Mouse (Mus musculus) CH12F3 (cell line): Measurements from ENCODE around the gene Gpr107.

Source experiments
- in situ Hi-C: fragments of 300-500 bp; cut with MboI; formaldehyde crosslinking; loops from 2 replicates; pipeline ENCODE4 v1.14.3; 2020; ENCODE audit warnings: low sequenced_read_pairs

Gene Gpr107

DNA sequence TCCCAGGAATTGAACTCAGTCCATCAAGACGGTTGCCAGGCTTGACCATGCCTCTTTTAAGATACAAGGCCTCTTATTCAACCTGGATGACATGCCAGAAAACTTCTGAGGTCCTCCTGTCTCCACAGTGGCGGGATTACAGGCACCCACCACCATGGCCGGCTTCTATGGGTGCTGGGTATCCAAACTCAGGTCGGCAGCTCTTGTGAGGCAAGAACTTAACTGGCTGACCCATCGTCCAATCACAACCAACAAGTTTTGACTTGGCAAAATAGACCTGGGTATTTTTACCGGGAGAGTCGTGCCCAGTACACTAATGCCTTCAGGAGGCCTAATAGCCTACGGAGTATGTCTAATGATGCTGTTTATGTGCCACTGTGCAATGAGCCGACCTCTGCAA, 26.1 kb upstream of the Gpr107 start:
- in situ Hi-C loops = no loop called here

DNA sequence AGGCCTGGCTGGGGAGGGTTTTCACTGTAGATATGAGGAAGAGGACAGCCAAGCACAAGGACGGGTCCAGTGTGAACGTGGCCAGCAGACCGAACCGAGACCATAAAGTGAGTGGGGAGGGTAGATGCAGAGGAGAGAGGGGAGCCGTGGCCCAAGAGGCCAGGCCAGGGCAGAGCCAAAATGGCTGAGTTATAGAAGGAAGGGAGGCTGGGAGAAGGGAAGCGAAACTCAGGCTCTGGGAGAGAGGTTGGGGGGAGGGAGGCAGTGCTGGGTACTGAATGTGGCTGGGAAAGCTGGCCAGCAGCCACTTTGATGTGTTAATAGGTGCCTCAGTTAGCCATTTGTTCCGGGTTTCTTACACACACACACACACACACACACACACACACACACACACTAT, 24.9 kb upstream of the Gpr107 start:
- in situ Hi-C loops = no loop called here

- in situ Hi-C loops = no loop called here
Observed at GRCm38 (mm10) chr2:31127899-31128298, 24.2 kb upstream of the Gpr107 start.

DNA sequence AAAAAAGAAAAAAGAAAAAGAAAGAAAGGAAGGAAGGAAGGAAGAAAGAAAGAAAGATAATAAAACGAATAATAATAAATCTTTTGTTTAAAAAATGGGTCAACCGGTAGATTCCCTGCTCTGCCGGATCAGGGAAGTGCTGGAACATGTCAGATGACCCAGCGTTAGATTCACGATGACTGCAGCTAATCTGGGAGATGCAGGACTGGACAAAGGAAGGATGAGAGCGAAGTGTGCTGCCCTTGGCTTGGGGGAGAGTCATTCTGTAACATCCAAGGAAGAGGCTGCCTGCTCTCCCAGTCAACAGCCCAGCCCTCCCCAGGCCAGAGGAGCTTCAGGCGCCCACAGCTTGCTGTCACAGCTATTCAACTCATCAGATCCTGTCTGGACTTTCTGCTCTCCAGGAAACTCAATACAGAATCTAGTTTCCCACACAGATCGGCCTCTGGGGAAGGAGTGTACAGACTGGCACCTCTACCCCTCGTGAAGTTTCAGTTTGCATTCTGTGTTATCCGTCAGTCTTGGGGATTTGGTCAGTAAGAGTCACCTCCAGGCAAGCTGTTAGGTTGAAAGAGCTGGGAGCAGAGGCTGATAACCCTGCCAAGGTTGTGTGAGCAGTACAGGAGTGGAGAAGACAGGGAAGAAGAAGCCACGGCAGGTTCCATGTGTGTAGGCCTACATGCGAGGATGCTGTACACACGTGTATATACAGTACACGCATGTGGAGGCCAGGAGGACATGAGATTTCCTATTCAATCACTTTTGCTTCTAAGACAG, 22.2 kb upstream of the Gpr107 start:
- in situ Hi-C loops = no loop called here

- in situ Hi-C loops = no loop called here
Observed at GRCm38 (mm10) chr2:31130815-31131299, 21.3 kb upstream of the Gpr107 start.

- in situ Hi-C loops = no loop called here
Observed at GRCm38 (mm10) chr2:31132682-31133081, 19.4 kb upstream of the Gpr107 start.

DNA sequence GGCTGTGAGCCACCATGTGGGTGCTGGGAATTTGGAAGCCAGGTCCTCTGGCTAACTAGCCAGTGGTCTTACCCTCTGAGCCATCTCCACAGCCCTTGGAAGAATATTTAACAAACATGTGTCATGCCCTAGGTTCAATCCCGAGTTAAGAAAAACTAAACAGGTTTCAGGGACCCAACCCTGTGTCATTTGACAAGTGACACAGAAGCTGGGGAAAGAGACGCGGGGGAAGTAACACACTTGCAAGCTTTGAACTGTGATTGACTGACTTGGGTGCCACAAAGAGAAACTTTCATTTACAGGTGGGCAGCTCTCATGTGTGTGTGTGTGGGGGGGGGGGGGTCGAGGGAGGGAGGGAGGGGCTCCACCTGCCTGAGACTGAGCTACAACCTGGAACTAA, 18.1 kb upstream of the Gpr107 start:
- in situ Hi-C loops = no loop called here

DNA sequence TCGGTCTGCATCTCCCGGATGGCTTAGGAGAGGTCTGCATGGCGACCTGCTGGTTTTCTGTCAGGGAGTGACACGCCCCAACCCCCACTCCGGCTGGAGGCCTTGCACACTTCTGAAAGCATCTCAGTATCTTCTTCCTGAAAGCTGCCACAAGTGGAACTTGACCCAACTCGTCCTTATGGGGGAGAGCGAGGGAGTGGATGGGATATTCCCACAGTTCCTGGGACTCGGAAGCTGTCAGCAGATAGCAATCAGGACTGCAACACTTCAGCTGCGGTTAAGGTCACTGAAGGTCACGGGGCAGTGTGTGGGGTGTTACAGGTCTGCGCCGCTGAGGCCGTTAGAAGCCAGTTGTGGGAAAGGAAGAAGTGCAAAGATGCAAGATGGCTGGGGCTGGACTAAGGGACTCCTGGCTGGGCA, 16.6 kb upstream of the Gpr107 start:
- in situ Hi-C loops = no loop called here

DNA sequence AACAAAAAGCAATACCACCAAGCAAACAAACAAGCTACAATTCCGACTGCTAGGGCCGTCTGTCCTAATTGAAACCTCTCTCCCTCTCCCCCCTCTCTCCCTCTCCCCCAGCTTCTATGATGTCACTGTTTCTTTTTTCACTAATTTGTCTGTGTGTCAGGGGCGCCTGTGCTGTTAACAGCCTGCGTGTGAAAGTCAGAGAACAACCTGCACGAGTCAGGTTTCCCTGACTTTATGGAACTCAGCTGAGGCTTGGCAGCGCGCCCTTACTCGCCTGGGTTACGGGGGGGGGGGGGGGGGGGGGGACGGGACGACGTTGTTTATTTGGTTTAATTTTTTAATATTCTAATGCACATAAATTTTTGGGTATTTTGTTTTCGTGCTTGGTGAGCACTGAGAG, 15.8 kb upstream of the Gpr107 start:
- in situ Hi-C loops = no loop called here

DNA sequence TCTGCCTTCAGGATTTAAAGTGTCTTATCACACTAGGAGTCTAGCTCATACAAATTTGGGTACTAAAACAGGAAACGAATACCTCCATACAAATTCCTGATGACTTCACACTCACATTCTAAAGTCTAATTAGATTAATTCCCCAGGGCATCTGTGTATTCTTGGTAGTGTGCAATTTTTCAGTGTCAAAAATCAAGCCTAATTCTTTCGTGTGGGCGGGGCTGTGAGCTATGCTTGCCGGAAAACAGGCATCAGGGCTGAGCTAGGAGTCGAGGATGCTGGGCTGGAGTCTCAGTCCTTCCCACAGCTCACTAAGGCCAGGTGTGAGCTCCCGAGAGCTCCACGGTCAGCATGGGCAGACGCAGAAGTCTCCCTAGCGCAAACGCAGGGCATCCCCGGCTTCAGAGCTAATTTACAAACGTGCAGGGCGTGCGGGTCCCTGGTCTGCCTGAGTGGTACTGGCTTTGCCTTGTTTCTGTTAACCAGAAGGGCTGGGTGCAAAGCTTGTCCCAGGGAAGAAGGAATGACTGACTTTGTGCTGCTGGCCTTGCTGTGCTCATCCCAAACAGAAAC, 15.0 kb upstream of the Gpr107 start:
- in situ Hi-C loops = no loop called here

DNA sequence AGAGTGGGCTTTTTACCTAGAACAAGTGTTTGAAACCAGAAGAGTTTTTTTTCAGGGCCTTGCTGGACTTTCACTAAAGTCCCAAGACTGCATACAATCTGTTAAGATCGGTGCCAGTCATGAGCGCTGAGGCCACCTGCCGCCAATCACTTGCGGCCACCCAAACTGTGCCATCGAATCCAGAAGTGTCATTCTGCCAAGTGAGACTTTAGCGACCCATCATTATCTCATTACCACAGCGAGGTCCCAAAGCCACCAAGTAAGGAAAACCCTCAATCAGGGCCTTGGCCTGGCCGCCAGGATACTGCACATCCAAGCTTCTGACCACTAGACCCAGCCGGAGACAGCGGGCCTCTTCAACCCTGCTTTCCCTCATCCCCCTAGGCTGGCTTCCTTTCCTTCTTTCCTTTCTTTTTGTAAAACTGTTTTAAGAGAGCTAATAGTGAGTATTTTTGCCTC, 12.9 kb upstream of the Gpr107 start:
- in situ Hi-C loops = no loop called here

DNA sequence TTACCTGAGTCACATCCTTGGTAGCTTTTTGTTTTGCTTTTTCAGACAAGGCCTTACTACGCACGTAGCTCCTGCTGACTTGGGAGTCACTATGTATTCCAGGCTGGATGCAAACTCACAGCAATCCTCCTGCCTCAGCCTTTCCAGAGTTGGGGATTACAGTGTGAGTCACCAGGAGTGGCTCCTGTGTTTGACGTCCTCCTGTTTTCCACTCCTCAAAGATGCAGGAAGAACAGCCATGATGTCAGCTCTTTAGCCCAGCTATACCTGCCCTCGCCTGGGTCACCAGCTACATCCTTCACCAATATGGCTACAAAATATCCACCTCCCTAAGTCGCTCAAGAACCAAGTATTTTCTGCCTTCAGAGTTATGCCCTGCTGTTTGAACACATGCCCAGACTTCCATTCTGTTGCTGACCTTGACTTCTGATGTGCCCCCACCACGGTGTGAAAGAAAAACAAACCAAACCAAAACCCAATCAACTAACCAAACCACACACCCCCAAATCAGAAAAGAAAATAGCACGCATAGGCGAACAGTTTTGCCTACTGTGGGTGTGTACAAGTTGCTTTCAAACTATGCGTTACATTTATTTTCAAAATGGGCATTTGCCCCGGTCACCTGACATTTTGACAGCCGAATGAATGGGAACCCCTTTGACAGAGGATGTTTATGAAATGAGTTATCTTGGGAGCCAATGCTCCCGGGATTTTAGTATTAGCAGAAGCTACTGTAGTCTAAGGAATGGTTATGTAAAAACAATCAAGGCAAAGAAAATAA, 11.9 kb upstream of the Gpr107 start:
- in situ Hi-C loops = no loop called here

- in situ Hi-C loops = no loop called here
Observed at GRCm38 (mm10) chr2:31140772-31141073, 11.4 kb upstream of the Gpr107 start.

DNA sequence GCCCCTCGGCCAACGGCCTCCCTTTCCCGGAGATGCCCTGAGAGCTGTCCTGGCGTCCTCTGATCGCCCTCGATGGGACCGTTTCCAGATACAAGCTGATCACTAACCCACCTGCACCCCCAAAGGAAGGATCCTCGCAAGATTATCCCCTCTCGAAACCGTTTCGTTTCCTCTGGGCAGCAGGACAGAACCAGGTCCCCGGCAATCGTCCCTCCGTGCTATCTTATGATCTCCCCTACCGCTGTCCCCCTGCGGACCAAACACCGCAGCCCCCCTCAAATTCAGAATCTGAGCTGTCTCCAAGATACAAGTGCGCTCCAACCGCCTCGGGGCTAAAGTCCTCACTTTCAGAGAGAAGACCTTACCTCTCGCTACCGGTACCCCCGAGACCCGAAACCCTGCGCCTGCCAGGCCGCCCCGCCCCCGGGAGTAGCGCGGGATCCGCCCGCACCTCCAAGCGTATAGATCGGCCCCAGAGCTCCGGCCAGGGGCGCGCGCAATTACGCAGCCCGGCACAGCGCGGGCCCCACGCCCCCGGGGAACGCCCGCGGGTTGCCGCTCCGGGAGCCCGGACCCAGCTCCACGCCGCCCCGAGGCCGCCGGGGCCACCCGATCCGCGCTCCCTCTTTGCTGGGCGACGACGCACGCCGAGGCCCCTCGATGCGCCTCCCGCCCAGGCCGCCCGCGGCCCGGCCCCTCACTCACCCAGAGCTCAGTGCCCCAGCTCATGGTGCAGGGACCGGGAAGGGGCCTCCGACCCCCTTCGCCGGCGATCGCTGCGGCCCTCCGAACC, 10.8 kb upstream of the Gpr107 start:
- in situ Hi-C loops = no loop called here

DNA sequence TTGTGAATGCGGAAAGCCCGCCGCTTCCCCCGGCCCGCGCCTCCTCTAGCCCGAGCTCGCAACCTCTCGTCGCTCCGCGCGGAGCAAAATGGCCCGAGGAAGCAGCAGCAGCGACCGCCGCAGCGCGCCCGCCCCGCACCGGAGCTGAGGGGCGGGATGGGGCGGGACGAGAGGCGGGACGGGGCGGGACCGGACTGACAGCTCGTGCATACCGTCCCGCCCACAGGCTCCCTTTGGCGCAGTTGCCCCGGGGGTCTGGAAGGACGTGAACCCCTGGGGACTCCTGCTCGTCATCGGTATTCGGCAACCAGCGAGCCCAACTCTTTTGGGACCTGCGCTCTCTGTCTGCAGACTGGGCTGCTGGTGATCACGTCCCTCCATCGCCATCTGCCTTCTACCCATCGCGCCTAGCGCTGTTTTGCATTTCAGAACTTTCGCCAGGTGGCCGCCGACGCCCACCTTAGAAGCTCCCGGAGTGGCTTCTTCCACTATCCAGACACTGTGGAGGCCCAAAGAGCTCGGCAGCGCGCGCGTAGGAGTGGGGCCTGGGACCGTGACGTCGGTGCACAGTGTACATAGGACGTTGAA, 10.2 kb upstream of the Gpr107 start, which contains the start of gene Fnbp1:
TSS of gene Fnbp1 (minus strand) at position 142 of the 588 bp plus-strand sequence.
- in situ Hi-C loops = no loop called here

- in situ Hi-C loops = no loop called here
Observed at GRCm38 (mm10) chr2:31142505-31142904, 9.6 kb upstream of the Gpr107 start.

- in situ Hi-C loops = no loop called here
Observed at GRCm38 (mm10) chr2:31143326-31143725, 8.8 kb upstream of the Gpr107 start.

DNA sequence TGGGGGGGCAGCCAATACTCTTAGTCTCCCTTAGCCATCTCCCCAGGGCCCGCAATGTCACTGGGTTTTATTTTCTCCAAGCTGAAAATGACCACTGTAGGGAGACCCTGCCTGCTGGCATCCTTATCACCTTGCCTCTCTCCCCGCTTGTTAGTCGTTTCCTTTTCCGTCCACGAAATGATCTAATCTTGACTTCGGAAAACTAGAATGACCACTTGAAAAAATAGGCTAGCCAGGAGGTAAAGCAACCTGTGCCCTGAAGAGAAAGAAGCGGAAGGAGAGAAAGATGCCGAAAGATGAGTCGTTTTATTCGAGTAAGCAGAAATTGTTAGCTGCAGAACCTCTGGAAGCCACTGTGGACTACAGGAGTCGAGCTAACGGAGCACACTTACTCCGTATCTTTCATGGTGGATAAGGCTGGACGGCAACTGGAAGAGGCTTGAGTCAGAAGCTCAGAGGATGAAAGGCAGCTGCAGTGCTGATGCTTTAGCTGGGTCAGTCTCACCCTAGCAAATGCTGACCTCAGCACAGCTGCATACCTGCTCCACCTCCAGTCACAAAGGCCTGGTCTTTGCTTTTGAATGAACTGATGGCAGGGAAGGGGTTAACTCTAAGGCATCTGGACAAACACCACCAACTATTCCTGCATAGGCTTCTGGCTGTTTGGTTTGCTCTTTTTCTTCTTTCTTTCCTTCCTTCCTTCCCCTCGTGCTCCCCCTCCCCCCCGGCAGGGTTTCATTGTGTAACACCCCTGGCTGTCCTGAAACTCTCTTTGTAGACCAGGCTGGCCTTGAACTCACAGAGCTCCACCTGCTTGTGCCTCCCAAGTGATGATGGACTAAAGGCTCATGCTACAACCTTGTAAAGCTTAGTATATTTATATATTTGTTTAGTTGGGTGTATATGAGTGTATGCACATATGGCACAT, 8.1 kb upstream of the Gpr107 start:
- in situ Hi-C loops = no loop called here

- in situ Hi-C loops = no loop called here
Observed at GRCm38 (mm10) chr2:31144901-31145300, 7.2 kb upstream of the Gpr107 start.

DNA sequence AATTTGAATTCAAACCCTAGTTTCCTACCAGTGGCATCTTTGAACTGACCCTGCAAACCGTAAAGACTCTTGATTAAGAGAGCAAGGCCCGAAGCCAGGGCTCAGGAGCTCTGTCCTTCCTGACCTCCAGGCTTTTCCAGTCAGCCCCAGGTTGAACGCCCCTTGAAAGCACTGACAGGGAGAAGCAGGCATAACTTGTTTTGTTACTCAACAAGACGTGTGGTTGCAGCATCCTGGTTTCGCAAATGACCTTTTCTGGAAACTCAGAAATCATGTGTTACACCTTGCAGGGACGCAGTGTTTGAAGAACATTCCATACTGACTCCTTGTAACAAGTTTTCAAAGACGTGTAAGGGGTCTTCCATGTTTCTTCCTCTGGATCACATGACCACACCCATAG, 5.1 kb upstream of the Gpr107 start:
- in situ Hi-C loops = no loop called here
